Mouse (Mus musculus): Measurements from ENCODE around the gene Atl1.

Atl1 gene

GRCm38 (mm10) chr12:69892371-69893251 is at the start of gene Atl1, which contains the start of gene Map4k5:
Gene Atl1 (plus strand): TSS chr12:69892614.
Gene Map4k5 (minus strand): TSS chr12:69893200.
- DNase-seq (ENCODE audit: extremely low read depth, low read depth) = peak; percentile 22

DNA sequence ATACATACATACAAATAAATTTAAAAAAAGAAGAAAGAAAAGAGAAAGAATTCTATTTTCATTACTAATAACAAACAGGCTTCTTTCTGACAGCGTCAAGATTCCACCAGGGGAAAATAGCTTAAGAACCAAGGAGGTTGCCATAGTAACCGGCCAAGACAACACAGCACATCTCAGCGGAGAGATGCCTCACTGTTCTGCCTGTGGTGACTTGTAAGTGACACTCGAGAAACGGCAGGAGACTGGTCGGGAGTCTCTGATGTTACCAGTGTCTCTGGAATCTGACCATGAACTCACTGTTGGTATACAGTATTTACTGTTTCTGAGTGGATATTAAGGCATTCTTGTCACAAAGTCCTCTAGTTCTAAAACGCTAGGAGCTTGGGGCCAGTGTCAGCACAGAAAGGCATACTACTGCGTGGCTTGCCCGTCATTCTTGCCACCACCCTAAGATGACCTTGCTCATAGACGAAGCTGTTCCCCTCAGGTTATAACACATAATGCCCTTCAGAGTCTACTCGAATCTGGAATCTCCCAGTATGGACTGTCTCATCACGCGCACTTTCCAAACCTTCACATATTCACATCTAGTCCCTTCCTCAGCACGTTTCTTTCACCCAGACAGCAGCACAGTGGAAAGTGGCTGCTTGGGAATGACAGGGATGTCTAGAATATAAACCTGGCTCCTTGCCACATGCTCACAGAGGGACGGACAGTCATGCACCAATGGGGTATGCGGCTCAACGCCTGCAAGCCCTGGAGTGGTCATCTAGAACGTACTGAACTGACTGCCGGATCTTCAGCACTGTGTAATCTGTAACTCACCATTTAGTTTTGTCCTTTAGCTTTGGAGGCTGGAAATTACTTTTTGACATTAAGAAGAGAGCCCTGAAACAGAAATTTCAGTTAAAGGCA is 48.6 kb upstream of the Atl1 start:
- no peak for DNase-seq (ENCODE audit: extremely low read depth, low read depth)

DNA sequence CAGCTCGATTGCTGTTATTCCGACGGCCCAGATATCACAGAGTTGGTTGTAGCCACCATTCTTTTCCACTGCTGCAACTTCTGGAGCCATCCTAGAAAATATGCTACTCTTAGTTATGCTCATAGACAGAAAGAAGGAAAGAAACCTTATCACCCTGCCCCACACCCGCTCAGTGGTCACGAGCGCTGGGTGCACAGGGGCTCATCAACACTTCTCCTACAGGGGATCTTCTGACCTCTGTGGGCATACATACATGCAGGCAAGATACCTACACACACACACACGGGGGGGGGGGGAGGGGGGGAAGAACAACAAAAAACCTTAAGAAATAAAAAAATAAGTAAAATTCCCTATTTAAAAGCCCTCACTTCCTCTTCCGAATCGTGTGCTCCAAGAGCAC is 46.7 kb upstream of the Atl1 start:
- DNase-seq (ENCODE audit: extremely low read depth, low read depth) = no peak

DNA sequence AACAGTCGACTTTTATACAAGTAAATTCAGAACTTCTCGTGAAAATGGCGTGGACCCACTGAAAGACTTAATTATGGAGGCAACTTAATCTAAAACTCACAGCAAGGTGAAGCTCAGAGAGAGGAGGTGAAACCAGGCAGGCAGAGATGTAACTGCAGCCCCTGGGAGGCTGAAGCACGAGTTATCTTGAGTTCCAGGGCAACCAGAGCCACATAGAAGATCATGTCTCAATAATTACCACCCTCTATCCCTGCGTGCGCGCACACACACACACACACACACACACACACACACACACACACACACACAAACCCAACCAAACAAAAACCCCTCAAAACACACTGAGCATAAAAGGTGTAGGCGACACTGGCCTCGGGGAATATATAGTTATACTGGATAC is 45.9 kb upstream of the Atl1 start:
- no peak for DNase-seq (ENCODE audit: extremely low read depth, low read depth)

- no peak for DNase-seq (ENCODE audit: extremely low read depth, low read depth)
Measured at GRCm38 (mm10) chr12:69848083-69848878, 44.1 kb upstream of the Atl1 start.

GRCm38 (mm10) chr12:69852288-69852687 is 40.1 kb upstream of the Atl1 start:
- DNase-seq (ENCODE audit: extremely low read depth, low read depth) = no peak

- no peak for DNase-seq (ENCODE audit: extremely low read depth, low read depth)
Measured at GRCm38 (mm10) chr12:69853387-69853786, 39.0 kb upstream of the Atl1 start.

DNA sequence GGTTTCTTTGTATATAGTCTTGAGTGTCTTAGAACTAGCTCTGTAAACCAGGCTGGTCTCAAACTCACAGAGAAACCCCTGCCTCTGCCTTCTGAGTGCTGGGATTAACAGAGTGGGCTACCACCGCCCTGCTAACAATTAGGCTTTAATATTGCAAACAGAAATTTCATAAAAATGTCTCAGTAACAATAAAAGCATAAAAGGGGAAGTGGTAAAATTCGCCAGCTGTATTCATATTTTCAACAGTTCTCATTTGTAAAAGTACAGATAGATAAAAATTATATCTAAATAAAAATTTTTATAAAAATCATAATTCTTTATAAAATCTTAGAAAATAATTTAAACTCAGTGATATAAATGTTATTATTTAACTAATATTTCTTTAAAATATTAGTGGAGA is 38.5 kb upstream of the Atl1 start:
- no peak for DNase-seq (ENCODE audit: extremely low read depth, low read depth)

- no peak for DNase-seq (ENCODE audit: extremely low read depth, low read depth)
Measured at GRCm38 (mm10) chr12:69855641-69856300, 36.6 kb upstream of the Atl1 start.

DNA sequence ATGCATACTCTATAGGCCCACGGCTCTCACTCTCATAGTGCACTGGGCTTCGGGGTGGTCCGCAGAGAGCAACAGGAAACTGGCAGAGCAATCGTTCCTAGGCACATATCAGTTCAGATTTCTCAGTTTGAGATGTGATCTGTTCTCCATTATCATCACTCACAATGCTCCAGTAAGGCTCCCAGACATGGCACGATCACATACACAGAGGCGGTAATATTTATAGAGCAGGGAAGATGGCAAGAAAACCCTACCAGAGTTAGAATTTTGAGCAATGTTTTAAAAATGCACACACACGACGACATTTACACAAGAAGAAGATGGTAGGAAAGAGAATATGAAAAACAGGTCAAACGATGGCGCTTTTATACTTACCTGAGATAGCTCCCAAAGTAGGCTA is 36.0 kb upstream of the Atl1 start:
- no peak for DNase-seq (ENCODE audit: extremely low read depth, low read depth)

GRCm38 (mm10) chr12:69857597-69857996 is 34.8 kb upstream of the Atl1 start:
- peak; percentile 52 for DNase-seq (ENCODE audit: extremely low read depth, low read depth)

GRCm38 (mm10) chr12:69858847-69859246 is 33.6 kb upstream of the Atl1 start:
- no peak for DNase-seq (ENCODE audit: extremely low read depth, low read depth)

DNA sequence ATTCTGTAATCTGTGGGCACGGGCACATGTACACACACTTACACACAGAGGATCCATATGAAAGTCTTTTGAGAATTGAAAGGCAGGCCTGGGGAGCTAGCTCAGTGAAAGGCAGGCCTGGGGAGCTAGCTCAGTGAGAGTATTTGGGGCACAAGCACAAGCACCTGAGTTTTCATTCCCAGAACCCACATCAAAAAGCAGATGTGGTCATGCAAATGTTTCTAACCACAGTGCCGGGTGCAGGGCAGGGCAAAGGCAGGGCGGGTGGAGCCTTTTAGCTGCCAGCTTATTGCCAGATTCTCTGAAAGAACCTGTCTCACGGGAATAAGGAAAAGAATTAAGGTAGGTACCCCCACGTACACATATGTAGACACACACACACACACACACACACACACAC is 28.9 kb upstream of the Atl1 start:
- DNase-seq (ENCODE audit: extremely low read depth, low read depth) = no peak

- DNase-seq (ENCODE audit: extremely low read depth, low read depth) = no peak
Measured at GRCm38 (mm10) chr12:69864164-69864692, 28.2 kb upstream of the Atl1 start.

DNA sequence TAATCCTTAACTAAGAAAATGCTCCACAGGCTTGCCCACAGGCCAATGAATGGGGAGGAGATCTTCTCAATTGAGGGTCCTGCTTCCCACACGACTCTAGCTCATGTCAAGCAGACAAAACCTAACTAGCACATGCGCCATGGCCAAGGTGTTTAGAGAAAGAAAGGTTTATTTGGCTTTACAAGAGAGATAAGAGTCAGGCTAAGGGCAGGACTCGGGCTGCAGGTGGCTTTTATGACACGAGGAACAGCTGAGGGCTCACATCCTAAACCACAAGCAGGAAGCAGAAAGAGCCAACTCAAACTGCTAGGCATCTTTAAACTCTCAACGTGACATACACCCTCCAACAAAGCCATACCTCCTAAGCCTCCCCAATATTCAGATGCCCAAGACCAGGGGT is 25.1 kb upstream of the Atl1 start:
- DNase-seq (ENCODE audit: extremely low read depth, low read depth) = no peak

- DNase-seq (ENCODE audit: extremely low read depth, low read depth) = peak; percentile 34
Measured at GRCm38 (mm10) chr12:69871632-69872031, 20.8 kb upstream of the Atl1 start.

DNA sequence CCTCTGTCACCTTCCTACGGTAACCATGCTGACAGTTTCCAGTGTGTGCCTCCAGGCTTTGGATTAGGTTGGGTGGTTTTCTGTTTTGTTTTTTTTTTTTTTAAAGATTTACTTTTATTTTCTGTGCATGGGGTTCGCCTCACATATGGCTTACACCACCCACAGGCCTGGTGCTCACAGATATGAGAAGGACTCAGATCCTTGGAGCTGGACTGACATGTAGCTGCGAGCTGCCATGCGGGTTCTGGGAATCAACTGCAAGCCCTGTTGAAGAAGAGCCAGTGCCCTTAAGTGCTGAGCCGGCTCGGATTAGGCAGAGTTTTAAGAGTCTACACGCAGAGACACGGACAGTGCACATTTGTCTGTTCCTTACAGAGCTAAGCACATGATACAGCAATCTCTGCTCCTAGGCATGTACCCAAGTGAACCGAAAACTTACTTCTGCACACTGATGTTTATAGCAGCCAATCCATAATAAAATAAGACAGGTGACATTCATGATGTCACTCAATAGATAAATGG is 14.5 kb upstream of the Atl1 start:
- no peak for DNase-seq (ENCODE audit: extremely low read depth, low read depth)

- no peak for DNase-seq (ENCODE audit: extremely low read depth, low read depth)
Measured at GRCm38 (mm10) chr12:69879172-69879665, 13.2 kb upstream of the Atl1 start.

DNA sequence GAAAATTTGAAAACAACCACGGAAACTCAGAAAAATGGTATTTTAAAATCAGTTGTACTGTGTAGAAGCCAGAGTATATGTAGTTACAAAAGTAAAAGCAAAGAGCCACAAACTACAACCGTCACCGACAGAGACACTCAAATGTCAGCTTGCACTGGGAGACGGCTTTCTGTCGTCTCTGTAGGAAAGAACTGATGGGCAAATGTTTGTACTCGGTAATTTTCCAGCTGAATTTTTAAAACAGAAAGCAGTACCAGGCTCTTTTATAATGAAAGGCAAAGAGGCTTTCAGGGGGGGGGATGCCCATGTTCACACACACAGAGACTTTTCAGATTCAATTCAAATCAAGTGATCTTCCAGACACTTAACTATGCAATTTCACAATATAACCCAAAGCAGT is 12.7 kb upstream of the Atl1 start:
- DNase-seq (ENCODE audit: extremely low read depth, low read depth) = no peak

Data from MEL-GATA-1-ER (cell line).